Mouse (Mus musculus): ENCODE measurements around the gene Tbxas1. TPM values are rescaled to one million over a fixed set of nuclear protein-coding genes. Genes with fewer than 3 reads are reported as not detected.

Tbxas1 gene
- polyA plus RNA-seq, 1 experiment from 2014 or later, result 5.5 TPM

- Histone ChIP-seq H3K4me2 (replicated peaks; ENCODE audit: low read depth, low read length) (no peak overlapping the region), H3K27ac (ENCODE audit: low read length) (no peak overlapping the region), H3K9me3 (ENCODE audit: low read length) (no peaks in the 10 kb centered on the region), H3K4me3 (ENCODE audit: low read depth, low read length) (no peak overlapping the region), H3K27me3 (replicated peaks; ENCODE audit: insufficient read depth, low read length) (no peaks in the 10 kb centered on the region), H3K4me1 (ENCODE audit: insufficient read depth, low read depth, low read length) (peaks cover 9% of the 10 kb centered on the region; the same call in 1 of the 2 replicates), H3K36me3 (ENCODE audit: insufficient read depth, low read length) (no peaks in the 10 kb centered on the region), H3K9ac (replicated peaks; ENCODE audit: low read depth) (no peak overlapping the region)
- TF ChIP-seq CTCF (IDR thresholded peaks at IDR 0.05), result no peak
- no peak for TF ChIP-seq EP300 (IDR thresholded peaks at IDR 0.05)
- ATAC-seq (no peak), DNase-seq (ENCODE audit: low spot score) (no peak)
- 19% methylated on average over 3 of the region's 3 CpGs for WGBS
Observed at GRCm38 (mm10) chr6:38863595-38863994, 11.6 kb upstream of the Tbxas1 start.

GRCm38 (mm10) chr6:38865805-38866204 lies 9.4 kb upstream of the Tbxas1 start:
- DNase-seq (ENCODE audit: low spot score), result no peak
- H3K27me3 ChIP-seq (replicated peaks; ENCODE audit: insufficient read depth, low read length), result no peaks in the 10 kb centered on the region
- no peak overlapping the region for H3K27ac ChIP-seq (ENCODE audit: low read length)
- no peaks in the 10 kb centered on the region for H3K9me3 ChIP-seq (ENCODE audit: low read length)
- TF ChIP-seq CTCF (IDR thresholded peaks at IDR 0.05) (no peak), EP300 (IDR thresholded peaks at IDR 0.05) (no peak)
- no peak overlapping the region for H3K4me2 ChIP-seq (replicated peaks; ENCODE audit: low read depth, low read length)
- no peaks in the 10 kb centered on the region for H3K36me3 ChIP-seq (ENCODE audit: insufficient read depth, low read length)
- H3K9ac ChIP-seq (replicated peaks; ENCODE audit: low read depth), result no peak overlapping the region
- H3K4me1 ChIP-seq (ENCODE audit: insufficient read depth, low read depth, low read length), result peaks cover 9% of the 10 kb centered on the region; the same call in 1 of the 2 replicates
- H3K4me3 ChIP-seq (ENCODE audit: low read depth, low read length), result no peak overlapping the region
- ATAC-seq, result no peak

GRCm38 (mm10) chr6:38866357-38866756 lies 8.8 kb upstream of the Tbxas1 start:
- WGBS, result 86% methylated on average over 1 of the region's 1 CpGs
- no peaks in the 10 kb centered on the region for H3K27me3 ChIP-seq (replicated peaks; ENCODE audit: insufficient read depth, low read length)
- no peak for ATAC-seq
- H3K27ac ChIP-seq (ENCODE audit: low read length), result no peak overlapping the region
- no peaks in the 10 kb centered on the region for H3K36me3 ChIP-seq (ENCODE audit: insufficient read depth, low read length)
- DNase-seq (ENCODE audit: low spot score), result no peak
- H3K4me1 ChIP-seq (ENCODE audit: insufficient read depth, low read depth, low read length), result peaks cover 9% of the 10 kb centered on the region; the same call in 1 of the 2 replicates
- H3K9me3 ChIP-seq (ENCODE audit: low read length), result no peaks in the 10 kb centered on the region
- TF ChIP-seq EP300 (IDR thresholded peaks at IDR 0.05) (no peak), CTCF (IDR thresholded peaks at IDR 0.05) (no peak)
- no peak overlapping the region for H3K9ac ChIP-seq (replicated peaks; ENCODE audit: low read depth)
- H3K4me3 ChIP-seq (ENCODE audit: low read depth, low read length), result no peak overlapping the region
- H3K4me2 ChIP-seq (replicated peaks; ENCODE audit: low read depth, low read length), result no peak overlapping the region

GRCm38 (mm10) chr6:38866761-38867160 lies 8.4 kb upstream of the Tbxas1 start:
- no peaks in the 10 kb centered on the region for H3K36me3 ChIP-seq (ENCODE audit: insufficient read depth, low read length)
- 59% methylated on average over 2 of the region's 2 CpGs for WGBS
- H3K4me2 ChIP-seq (replicated peaks; ENCODE audit: low read depth, low read length), result no peak overlapping the region
- ATAC-seq (no peak), DNase-seq (ENCODE audit: low spot score) (no peak)
- H3K9ac ChIP-seq (replicated peaks; ENCODE audit: low read depth), result no peak overlapping the region
- H3K4me3 ChIP-seq (ENCODE audit: low read depth, low read length), result no peak overlapping the region
- no peak overlapping the region for H3K27ac ChIP-seq (ENCODE audit: low read length)
- H3K27me3 ChIP-seq (replicated peaks; ENCODE audit: insufficient read depth, low read length), result no peaks in the 10 kb centered on the region
- H3K4me1 ChIP-seq (ENCODE audit: insufficient read depth, low read depth, low read length), result peaks cover 9% of the 10 kb centered on the region; the same call in 1 of the 2 replicates
- no peaks in the 10 kb centered on the region for H3K9me3 ChIP-seq (ENCODE audit: low read length)
- no peak for TF ChIP-seq CTCF (IDR thresholded peaks at IDR 0.05)
- TF ChIP-seq EP300 (IDR thresholded peaks at IDR 0.05), result no peak

- Histone ChIP-seq H3K4me3 (ENCODE audit: low read depth, low read length) (no peak overlapping the region), H3K9me3 (ENCODE audit: low read length) (no peaks in the 10 kb centered on the region), H3K9ac (replicated peaks; ENCODE audit: low read depth) (no peak overlapping the region), H3K36me3 (ENCODE audit: insufficient read depth, low read length) (no peaks in the 10 kb centered on the region), H3K4me1 (ENCODE audit: insufficient read depth, low read depth, low read length) (peaks cover 9% of the 10 kb centered on the region; the same call in 1 of the 2 replicates), H3K27me3 (replicated peaks; ENCODE audit: insufficient read depth, low read length) (no peaks in the 10 kb centered on the region), H3K27ac (ENCODE audit: low read length) (no peak overlapping the region), H3K4me2 (replicated peaks; ENCODE audit: low read depth, low read length) (no peak overlapping the region)
- TF ChIP-seq CTCF (IDR thresholded peaks at IDR 0.05) (no peak), EP300 (IDR thresholded peaks at IDR 0.05) (no peak)
- ATAC-seq (no peak), DNase-seq (ENCODE audit: low spot score) (no peak)
- 38% methylated on average over 1 of the region's 1 CpGs for WGBS
Observed at GRCm38 (mm10) chr6:38867291-38867690, 7.9 kb upstream of the Tbxas1 start.

GRCm38 (mm10) chr6:38868974-38869373 lies 6.2 kb upstream of the Tbxas1 start:
- TF ChIP-seq EP300 (IDR thresholded peaks at IDR 0.05), result no peak
- no peak for TF ChIP-seq CTCF (IDR thresholded peaks at IDR 0.05)
- Histone ChIP-seq H3K4me1 (ENCODE audit: insufficient read depth, low read depth, low read length) (peaks cover 16% of the 10 kb centered on the region; the same call in 1 of the 2 replicates), H3K36me3 (ENCODE audit: insufficient read depth, low read length) (no peaks in the 10 kb centered on the region), H3K27ac (ENCODE audit: low read length) (no peak overlapping the region), H3K4me2 (replicated peaks; ENCODE audit: low read depth, low read length) (no peak overlapping the region), H3K9me3 (ENCODE audit: low read length) (no peaks in the 10 kb centered on the region), H3K4me3 (ENCODE audit: low read depth, low read length) (no peak overlapping the region), H3K27me3 (replicated peaks; ENCODE audit: insufficient read depth, low read length) (no peaks in the 10 kb centered on the region), H3K9ac (replicated peaks; ENCODE audit: low read depth) (no peak overlapping the region)
- no peak for ATAC-seq
- 82% methylated on average over 1 of the region's 1 CpGs for WGBS
- DNase-seq (ENCODE audit: low spot score), result no peak

GRCm38 (mm10) chr6:38870070-38870469 lies 5.1 kb upstream of the Tbxas1 start:
- H3K9ac ChIP-seq (replicated peaks; ENCODE audit: low read depth), result no peak overlapping the region

More at GRCm38 (mm10) chr6:38870070-38870469, 5.1 kb upstream of the Tbxas1 start:
- H3K27me3 ChIP-seq (replicated peaks; ENCODE audit: insufficient read depth, low read length), result no peaks in the 10 kb centered on the region
- H3K4me2 ChIP-seq (replicated peaks; ENCODE audit: low read depth, low read length), result no peak overlapping the region
- WGBS, result 57% methylated on average over 2 of the region's 2 CpGs
- ATAC-seq (no peak), DNase-seq (ENCODE audit: low spot score) (no peak)
- no peaks in the 10 kb centered on the region for H3K36me3 ChIP-seq (ENCODE audit: insufficient read depth, low read length)
- no peak overlapping the region for H3K4me3 ChIP-seq (ENCODE audit: low read depth, low read length)
- H3K4me1 ChIP-seq (ENCODE audit: insufficient read depth, low read depth, low read length), result peaks cover 12% of the 10 kb centered on the region; the same call in 1 of the 2 replicates
- TF ChIP-seq CTCF (IDR thresholded peaks at IDR 0.05) (no peak), EP300 (IDR thresholded peaks at IDR 0.05) (no peak)
- H3K9me3 ChIP-seq (ENCODE audit: low read length), result no peaks in the 10 kb centered on the region
- H3K27ac ChIP-seq (ENCODE audit: low read length), result no peak overlapping the region

Data from lung, postnatal 0 days (tissue).